Mouse (Mus musculus) heart, embryonic 11.5 days (tissue): ENCODE data around the gene Cecr2. TPM values are rescaled to one million over a fixed set of nuclear protein-coding genes. Genes with fewer than 3 reads are reported as not detected.

Experiments used
- ATAC-seq: fragments of 200-750 bp; cut with Nextera tagmentation; replicated peaks from 2 replicates; pipeline ENCODE4 v1.8.0; 2017; ENCODE audit warnings: moderate library complexity; ENCODE audit not compliant: insufficient number of reproducible peaks, low FRiP score, low TSS enrichment
- H3K27ac ChIP-seq: fragments of 300-500 bp; sonication (generic); 2 replicates; pipeline ENCODE4 v1.5.1; 2014; ENCODE audit warnings: mild to moderate bottlenecking, low read depth, low read length
- H3K27me3 ChIP-seq: fragments of 300-500 bp; sonication (generic); 2 replicates; pipeline ENCODE4 v1.6.1; 2014; ENCODE audit warnings: mild to moderate bottlenecking, low read length, mixed read lengths; ENCODE audit not compliant: control insufficient read depth, insufficient read depth
- H3K36me3 ChIP-seq: fragments of 300-500 bp; sonication (generic); 2 replicates; pipeline ENCODE4 v1.6.1; 2014; ENCODE audit warnings: mild to moderate bottlenecking, low read length, moderate library complexity, mixed read lengths; ENCODE audit not compliant: control insufficient read depth, insufficient read depth
- H3K4me1 ChIP-seq: fragments of 300-500 bp; sonication (generic); 2 replicates; pipeline ENCODE4 v1.6.1; 2014; ENCODE audit warnings: low read length; ENCODE audit not compliant: control insufficient read depth, insufficient read depth
- H3K4me2 ChIP-seq: fragments of 300-500 bp; sonication (generic); 2 replicates; pipeline ENCODE4 v1.6.1; 2014; ENCODE audit warnings: mild to moderate bottlenecking, moderate library complexity
- H3K4me3 ChIP-seq: fragments of 300-500 bp; sonication (generic); 2 replicates; pipeline ENCODE4 v1.5.1; 2014; ENCODE audit warnings: low read depth, low read length
- H3K9ac ChIP-seq: fragments of 300-500 bp; sonication (generic); 2 replicates; pipeline ENCODE4 v1.6.1; 2014; ENCODE audit warnings: mild to moderate bottlenecking, low read depth, low read length, moderate library complexity
- H3K9me3 ChIP-seq: fragments of 300-500 bp; sonication (generic); replicated peaks from 2 replicates; pipeline ENCODE4 v1.6.1; 2016; ENCODE audit warnings: low read length; ENCODE audit not compliant: control insufficient read depth
- WGBS: fragments of 180-500 bp; shearing (Covaris S2); extraction: QIAGEN DNeasy Blood & Tissue Kit; methylation state at CpG from one replicate; pipeline ENCODE4 v1.1.7; 2014; ENCODE audit not compliant: insufficient replicate concordance; 5-methylcytosine and 5-hydroxymethylcytosine counted together
- polyA plus RNA-seq: library from polyadenylated mRNA; unstranded; fragments of >200 nt; fragmentation: Nextera tagmentation; extraction: Ambion mirVana; gene quantifications from 2 replicates; pipeline ENCODE4 v1.2.1, GENCODE M21; 2014

Cecr2 gene
- polyA plus RNA-seq, 1 experiment from 2014 or later, result 4.2 TPM

GRCm38 (mm10) chr6:120772025-120772424 is 105.9 kb downstream of the Cecr2 start:
- Histone ChIP-seq H3K36me3 (no peaks in the 10 kb centered on the region), H3K4me1 (no peaks in the 10 kb centered on the region), H3K9ac (no peak overlapping the region), H3K9me3 (no peaks in the 10 kb centered on the region), H3K27me3 (no peaks in the 10 kb centered on the region), H3K4me2 (no peak overlapping the region), H3K27ac (no peak overlapping the region), H3K4me3 (no peak overlapping the region)
- ATAC-seq, result no peak

- peaks cover 7% of the 10 kb centered on the region; the same call in 1 of the 2 replicates for H3K4me1 ChIP-seq
- no peak within 1 kb of the TSS for H3K4me2 ChIP-seq
- no peaks in the 10 kb centered on the region for H3K36me3 ChIP-seq
- no peaks in the 10 kb centered on the region for H3K9me3 ChIP-seq
- no peak within 1 kb of the TSS for H3K27ac ChIP-seq
- 70% methylated on average over 5 of the region's 5 CpGs for WGBS
- no peak within 1 kb of the TSS for H3K4me3 ChIP-seq
- no peak for ATAC-seq
- H3K27me3 ChIP-seq, result no peaks in the 10 kb centered on the region
- no peak within 1 kb of the TSS for H3K9ac ChIP-seq
Measured at GRCm38 (mm10) chr6:120773149-120773628, 107.0 kb downstream of the Cecr2 start, which contains the start of gene Slc25a18. Gene Slc25a18, plus strand, starts transcription at chr6:120773578.

- WGBS, result 78% methylated on average over 6 of the region's 6 CpGs
- ATAC-seq, result no peak
Measured at GRCm38 (mm10) chr6:120773763-120774162, 107.6 kb downstream of the Cecr2 start.

GRCm38 (mm10) chr6:120776286-120776685 is 110.1 kb downstream of the Cecr2 start:
- Histone ChIP-seq H3K4me2 (no peak overlapping the region), H3K9ac (no peak overlapping the region)
- WGBS, result 47% methylated on average over 3 of the region's 3 CpGs

More at GRCm38 (mm10) chr6:120773763-120774162, 107.6 kb downstream of the Cecr2 start:
- no peak overlapping the region for H3K4me3 ChIP-seq
- no peak overlapping the region for H3K4me2 ChIP-seq
- no peaks in the 10 kb centered on the region for H3K9me3 ChIP-seq
- H3K27ac ChIP-seq, result no peak overlapping the region
- peaks cover 7% of the 10 kb centered on the region; the same call in 1 of the 2 replicates for H3K4me1 ChIP-seq
- H3K9ac ChIP-seq, result no peak overlapping the region
- no peaks in the 10 kb centered on the region for H3K27me3 ChIP-seq
- H3K36me3 ChIP-seq, result no peaks in the 10 kb centered on the region

GRCm38 (mm10) chr6:120777533-120777932 is 111.4 kb downstream of the Cecr2 start:
- Histone ChIP-seq H3K36me3 (no peaks in the 10 kb centered on the region), H3K4me2 (no peak overlapping the region), H3K4me3 (no peak overlapping the region), H3K9me3 (no peaks in the 10 kb centered on the region), H3K9ac (no peak overlapping the region), H3K4me1 (peaks cover 7% of the 10 kb centered on the region; the same call in 1 of the 2 replicates), H3K27me3 (no peaks in the 10 kb centered on the region), H3K27ac (no peak overlapping the region)
- WGBS, result 84% methylated on average over 9 of the region's 9 CpGs
- no peak for ATAC-seq

More at GRCm38 (mm10) chr6:120776286-120776685, 110.1 kb downstream of the Cecr2 start:
- H3K4me3 ChIP-seq, result no peak overlapping the region
- H3K4me1 ChIP-seq, result peaks cover 7% of the 10 kb centered on the region; the same call in 1 of the 2 replicates
- no peaks in the 10 kb centered on the region for H3K36me3 ChIP-seq
- H3K27ac ChIP-seq, result no peak overlapping the region
- no peaks in the 10 kb centered on the region for H3K27me3 ChIP-seq
- no peaks in the 10 kb centered on the region for H3K9me3 ChIP-seq
- no peak for ATAC-seq

GRCm38 (mm10) chr6:120778226-120778625 is 112.1 kb downstream of the Cecr2 start:
- Histone ChIP-seq H3K27ac (no peak overlapping the region), H3K4me1 (peaks cover 7% of the 10 kb centered on the region; the same call in 1 of the 2 replicates), H3K4me3 (no peak overlapping the region), H3K36me3 (no peaks in the 10 kb centered on the region), H3K9me3 (no peaks in the 10 kb centered on the region), H3K9ac (no peak overlapping the region), H3K27me3 (no peaks in the 10 kb centered on the region), H3K4me2 (no peak overlapping the region)
- 63% methylated on average over 3 of the region's 3 CpGs for whole genome bisulfite sequencing
- ATAC-seq, result no peak

- Histone ChIP-seq H3K27me3 (no peaks in the 10 kb centered on the region), H3K4me2 (no peak overlapping the region), H3K36me3 (no peaks in the 10 kb centered on the region), H3K4me3 (no peak overlapping the region), H3K9me3 (no peaks in the 10 kb centered on the region), H3K27ac (no peak overlapping the region), H3K4me1 (peaks cover 4% of the 10 kb centered on the region), H3K9ac (no peak overlapping the region)
- 80% methylated on average over 2 of the region's 2 CpGs for WGBS
- ATAC-seq, result no peak
Measured at GRCm38 (mm10) chr6:120782948-120783347, 116.8 kb downstream of the Cecr2 start.

GRCm38 (mm10) chr6:120784351-120784750 is 118.2 kb downstream of the Cecr2 start:
- H3K4me3 ChIP-seq, result no peak overlapping the region
- no peak for ATAC-seq
- no peak overlapping the region for H3K27ac ChIP-seq
- H3K4me2 ChIP-seq, result no peak overlapping the region
- no peak overlapping the region for H3K9ac ChIP-seq
- no peaks in the 10 kb centered on the region for H3K27me3 ChIP-seq
- peaks cover 2% of the 10 kb centered on the region; the same call in 1 of the 2 replicates for H3K4me1 ChIP-seq
- 71% methylated on average over 7 of the region's 7 CpGs for WGBS
- H3K36me3 ChIP-seq, result no peaks in the 10 kb centered on the region
- no peaks in the 10 kb centered on the region for H3K9me3 ChIP-seq

- no peak for ATAC-seq
- WGBS, result 83% methylated on average over 5 of the region's 5 CpGs
Measured at GRCm38 (mm10) chr6:120788068-120788607, 122.0 kb downstream of the Cecr2 start.

More at GRCm38 (mm10) chr6:120788068-120788607, 122.0 kb downstream of the Cecr2 start:
- Histone ChIP-seq H3K27me3 (no peaks in the 10 kb centered on the region), H3K9ac (0 out of 2 replicates have a peak overlapping the region, but pooled peaks have one; percentile 22), H3K4me1 (peaks cover 4% of the 10 kb centered on the region), H3K9me3 (no peaks in the 10 kb centered on the region), H3K4me2 (no peak overlapping the region), H3K4me3 (no peak overlapping the region), H3K27ac (no peak overlapping the region), H3K36me3 (no peaks in the 10 kb centered on the region; the same call in 1 of the 2 replicates)
